Mouse (Mus musculus) skeletal muscle tissue, adult 2 months (tissue): ENCODE measurements around the gene Armh3.

Experiments used
- DNase-seq: peaks from one replicate; pipeline ENCODE4 v3.0.0-alpha.2; 2012; ENCODE audit warnings: low read depth, low spot score

The Armh3 gene

DNA sequence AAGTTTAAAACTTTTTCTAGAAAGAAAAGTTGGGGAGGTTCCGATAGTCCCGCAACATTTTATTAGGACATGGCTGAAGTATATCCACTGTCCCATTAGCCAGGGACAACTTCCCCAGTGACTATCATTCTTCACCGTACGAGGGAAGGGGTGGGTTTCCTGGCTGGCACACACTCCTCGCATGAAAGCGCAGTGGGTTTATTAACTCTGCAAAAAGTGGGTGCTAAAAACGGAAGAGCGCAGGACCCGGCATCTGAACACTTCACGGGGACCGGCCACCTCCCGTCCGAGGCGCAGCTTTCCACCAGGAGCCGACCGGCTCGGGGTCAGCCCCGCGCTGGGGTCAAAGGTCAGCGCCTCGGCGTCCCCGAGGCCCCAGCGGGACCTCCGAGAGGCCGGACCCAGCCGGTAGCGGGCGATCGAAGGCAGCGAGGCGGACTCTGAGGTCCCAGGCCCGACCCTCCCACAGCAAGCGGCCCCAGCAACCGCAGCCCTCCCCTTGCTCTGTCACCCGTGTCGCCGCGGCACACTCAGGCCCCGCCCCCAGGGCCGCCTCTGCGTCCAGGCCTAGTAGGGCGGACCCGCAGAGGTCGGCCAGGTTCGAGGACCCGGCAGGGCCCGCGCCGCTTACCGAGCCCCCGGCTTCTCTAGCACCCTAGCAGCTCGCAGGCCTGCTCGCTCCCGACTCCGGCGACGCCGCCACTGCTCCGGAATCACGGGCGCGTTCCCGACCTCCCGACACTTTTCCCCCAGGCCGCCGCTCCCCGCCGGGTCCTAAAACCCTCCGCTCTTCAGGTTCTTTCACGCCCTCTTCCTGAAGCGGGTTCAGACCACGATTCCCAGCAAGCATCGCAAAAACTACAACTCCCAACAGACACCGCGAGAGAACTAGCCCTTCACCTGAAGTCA is at the start of gene Armh3:
Gene Armh3 (minus strand): TSS at position 704 of the 909 bp plus-strand sequence.
- peak; percentile 86 for DNase-seq

DNA sequence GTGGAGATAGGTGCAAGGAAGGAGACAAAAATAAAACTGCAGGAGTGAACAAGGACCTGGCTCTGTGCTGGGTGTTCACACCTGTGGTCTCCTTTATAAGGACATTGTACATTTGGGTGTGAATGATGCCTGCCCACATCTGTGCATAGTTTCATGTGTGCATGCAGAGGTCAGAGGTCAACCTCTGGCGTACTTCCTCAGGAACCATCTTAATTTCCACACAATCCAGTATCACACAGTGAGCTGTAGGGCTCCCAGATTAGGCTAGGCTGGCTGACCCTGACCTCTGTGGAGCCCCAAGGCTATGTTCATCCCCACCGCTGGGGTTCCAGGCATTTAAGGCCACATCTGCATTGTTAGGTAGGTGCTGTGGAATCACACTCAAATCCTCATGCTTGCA is 49.1 kb upstream of the Armh3 start:
- no peak for DNase-seq

DNA sequence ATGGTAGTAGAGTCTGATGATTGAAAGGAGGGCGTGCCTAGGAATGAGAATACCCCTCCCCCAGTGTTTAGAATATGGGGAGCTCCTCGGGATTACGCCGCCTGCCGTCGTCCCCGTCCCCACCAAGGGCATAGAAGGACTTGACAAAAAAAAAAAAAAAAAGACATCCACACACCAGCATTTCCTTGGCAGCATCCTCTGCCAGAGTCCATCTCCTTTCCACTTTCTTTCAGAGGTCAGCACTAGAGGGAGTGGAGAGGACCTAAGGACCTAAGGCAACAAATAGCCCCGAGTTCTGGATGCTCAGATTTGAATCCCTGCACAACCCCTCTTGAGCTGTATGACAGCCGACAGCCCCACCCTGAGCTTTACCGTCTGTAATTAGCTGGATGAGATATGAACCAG is 48.3 kb upstream of the Armh3 start:
- DNase-seq: no peak

DNA sequence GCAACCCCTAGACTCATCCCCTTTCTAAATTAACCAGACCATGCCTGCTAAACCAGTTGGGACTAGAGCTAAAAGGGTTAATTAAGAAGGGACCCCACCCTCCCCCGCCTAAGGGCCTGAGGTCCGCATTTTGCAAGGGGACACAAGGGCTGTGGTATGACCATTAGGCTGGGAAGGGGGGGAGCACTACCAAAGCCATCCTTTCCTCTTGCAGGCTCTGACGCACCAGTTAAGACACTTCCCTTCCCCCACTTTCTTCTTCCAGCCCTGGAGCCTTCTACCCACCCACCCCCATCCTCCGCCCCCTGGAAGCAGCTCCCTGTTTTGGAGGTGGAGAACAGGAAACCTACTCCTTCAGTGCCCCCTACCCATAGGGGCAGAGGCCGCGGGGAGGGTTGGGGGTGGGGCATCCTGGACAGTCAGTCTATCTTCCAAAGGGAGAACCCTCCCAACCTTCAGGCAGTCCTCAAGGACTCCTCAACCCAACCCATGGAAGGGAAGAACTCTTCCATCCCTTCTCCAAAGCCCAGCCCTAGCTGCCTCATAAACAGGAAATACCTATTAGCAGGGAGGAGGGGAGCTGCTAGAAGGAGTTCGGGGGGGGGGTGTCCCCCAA is 47.5 kb upstream of the Armh3 start:
- DNase-seq: peak; percentile 77

DNA sequence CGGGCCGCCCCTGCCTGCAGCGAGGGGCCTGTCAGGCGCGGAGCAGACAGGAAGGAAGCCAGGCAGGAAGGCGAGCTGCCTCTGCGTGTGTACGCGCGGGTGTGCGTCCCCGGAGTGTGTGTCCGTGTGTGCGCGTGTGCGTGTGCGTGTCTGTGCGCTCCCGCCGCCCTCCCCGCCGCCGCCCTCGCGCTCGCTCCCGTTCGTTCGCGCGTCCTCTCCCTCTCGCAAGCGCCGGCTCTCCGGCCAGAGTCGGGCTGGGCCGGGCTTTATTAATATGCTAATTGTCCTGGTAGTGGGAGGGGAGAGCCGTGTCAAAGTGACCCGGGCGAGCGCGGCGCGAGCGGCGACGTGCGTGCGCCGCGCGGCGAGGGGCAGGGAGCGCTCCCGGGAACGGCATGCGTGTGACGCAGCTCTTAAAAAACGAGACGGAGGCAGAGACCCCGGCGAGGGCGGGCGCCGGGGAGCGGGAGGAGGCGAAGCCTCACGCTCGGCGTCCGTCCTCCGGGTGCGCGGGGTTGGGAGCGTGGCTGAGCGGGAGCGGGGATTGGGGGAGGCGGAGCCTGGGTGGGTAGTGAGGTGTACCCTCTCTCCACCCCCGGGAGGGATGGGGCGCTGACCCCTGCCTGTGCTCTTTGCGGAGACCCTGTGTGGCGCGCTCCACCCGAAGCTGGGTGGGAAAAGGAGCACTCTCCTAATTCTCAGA is 46.9 kb upstream of the Armh3 start, which contains the start of gene Ldb1:
Gene Ldb1 (minus strand): TSS at position 222 of the 703 bp plus-strand sequence.
- DNase-seq: peak; percentile 90

DNA sequence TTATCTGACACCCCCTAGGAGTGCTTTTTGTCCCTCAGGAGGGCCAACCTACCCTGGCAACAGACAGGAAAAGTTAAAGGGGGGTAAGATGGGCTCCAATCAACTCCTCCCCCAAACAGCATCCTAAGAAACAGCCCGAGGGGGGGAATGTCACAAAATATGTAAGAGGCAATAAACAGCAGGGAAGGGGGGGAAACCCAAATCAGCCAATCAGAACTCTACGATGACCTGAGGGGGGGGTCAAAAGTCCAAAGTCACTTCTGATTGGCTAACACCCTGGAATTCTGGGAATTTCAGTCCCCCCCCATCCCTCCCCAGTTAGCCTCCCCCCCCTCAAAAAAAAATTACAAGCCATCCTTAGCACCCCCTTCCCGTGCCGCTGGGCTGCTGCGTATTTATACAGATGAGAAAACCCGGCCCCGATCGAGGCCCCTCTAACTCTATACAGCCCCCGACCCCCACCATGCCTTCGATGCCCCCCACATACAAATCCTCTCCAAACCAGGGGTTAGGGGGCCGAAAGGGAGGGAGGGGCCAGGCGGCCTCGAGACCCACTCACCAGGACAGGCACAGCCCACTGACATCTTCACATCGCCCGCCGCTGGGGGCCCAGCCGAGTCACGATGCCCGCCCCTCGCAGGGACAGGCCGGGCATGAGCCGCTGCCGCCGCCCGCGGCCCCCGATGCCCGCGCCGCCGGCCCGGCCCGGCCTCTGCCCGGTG is 46.1 kb upstream of the Armh3 start, which contains the start of gene Pprc1:
Gene Pprc1 (plus strand): TSS at position 616 of the 722 bp plus-strand sequence.
- DNase-seq: peak; percentile 78

DNA sequence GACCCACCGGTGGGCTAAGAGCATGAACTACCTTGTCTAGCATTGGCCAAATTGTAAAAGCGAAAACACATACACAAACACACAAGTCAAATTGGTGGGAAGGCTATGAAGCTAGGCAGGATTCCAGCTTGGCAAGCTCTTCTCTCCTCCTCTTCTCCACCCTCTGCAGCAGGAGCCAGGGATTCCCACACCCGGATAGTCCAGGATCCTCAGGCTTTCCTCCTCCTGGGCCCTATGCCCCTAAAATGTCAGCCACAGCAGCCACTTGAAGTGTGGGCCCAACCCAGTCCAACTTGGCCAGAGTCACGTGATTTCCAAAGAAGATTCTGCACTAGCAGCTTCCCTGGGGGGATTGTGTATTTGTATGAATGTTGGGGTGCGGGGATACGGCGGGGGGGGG is 45.1 kb upstream of the Armh3 start:
- DNase-seq: peak; percentile 43

DNA sequence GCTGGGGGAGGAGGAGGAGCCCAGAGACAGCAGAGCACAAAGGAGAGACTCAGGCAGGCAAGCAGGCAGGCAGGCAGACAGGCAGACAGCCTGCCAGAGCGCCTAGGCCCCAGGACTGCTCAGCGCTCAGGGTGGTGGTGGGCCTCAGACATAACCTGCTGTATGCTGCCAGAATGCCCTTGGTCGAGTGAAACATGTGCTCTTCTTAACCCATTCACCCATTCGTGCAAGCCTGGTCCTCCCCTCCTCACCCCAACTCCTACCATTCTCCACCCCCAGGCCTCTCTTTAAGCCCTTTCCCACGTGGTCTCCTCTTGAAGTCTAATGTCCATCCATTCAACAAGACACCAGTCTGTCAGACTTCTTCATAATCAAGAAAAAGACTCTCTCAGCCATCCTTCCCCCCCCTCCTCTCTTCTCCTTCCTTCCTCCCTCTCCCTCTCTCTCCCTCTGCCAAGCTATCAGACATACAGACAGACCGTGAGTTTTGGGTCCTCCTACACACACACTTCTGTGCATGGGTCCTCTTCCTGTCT is 44.3 kb upstream of the Armh3 start:
- DNase-seq: no peak

DNA sequence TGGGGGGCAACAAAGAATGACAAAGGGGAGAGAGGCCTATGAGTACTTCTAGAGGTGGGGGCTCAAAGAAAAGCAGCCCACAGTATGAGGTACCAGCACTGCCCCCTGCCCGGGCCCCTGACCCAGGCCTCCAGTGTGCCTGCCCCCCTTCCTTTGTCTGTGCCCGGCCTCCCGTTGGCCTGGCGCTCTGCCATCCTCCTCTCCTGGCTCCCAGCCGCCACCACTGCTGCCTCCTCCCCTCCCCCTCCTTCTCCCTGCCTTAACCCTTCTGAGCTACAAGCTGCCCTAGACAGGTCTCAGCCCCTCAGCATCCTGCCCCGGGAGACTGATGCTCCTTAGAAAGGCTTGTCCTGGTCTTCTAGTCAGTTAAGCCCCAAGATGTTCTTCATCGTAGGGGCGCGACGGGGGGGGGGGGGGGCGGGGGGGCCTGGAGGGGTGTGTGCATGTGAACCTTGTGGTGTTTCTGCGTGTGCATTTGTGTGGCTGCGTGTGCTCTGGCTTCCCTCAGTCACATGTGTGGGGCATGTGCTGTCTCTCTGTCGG is 43.7 kb upstream of the Armh3 start:
- peak; percentile 56 for DNase-seq

DNA sequence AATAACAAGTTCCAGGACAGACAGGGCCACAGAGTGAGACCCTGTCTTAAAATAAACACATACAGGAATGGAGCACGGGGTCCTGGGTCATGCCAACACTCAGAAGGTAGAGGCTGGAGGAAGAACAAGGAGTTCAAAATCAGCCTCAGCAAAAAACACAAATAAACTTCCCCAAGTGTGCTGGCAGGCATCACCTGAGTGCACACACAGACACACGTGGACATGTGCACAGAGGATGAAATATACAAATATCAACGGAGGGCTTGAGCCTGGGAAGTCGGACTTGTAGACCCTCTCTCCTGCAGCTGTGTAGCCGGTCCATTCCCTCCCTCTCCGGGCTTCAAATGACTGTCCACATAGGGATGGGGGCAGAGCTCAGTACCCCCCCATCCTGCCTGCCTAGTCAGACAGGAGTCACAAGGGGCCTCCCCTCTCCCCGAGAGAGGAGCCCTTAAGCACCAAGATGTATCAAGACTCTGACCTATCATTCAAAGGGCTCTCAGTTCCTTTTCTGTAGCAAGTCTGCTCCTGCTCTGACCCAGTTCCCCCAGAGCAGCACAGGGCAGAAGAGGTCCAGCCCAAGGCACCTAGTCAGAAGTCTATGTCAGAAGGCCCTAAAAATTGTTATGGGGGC is 43.1 kb upstream of the Armh3 start:
- no peak for DNase-seq

DNA sequence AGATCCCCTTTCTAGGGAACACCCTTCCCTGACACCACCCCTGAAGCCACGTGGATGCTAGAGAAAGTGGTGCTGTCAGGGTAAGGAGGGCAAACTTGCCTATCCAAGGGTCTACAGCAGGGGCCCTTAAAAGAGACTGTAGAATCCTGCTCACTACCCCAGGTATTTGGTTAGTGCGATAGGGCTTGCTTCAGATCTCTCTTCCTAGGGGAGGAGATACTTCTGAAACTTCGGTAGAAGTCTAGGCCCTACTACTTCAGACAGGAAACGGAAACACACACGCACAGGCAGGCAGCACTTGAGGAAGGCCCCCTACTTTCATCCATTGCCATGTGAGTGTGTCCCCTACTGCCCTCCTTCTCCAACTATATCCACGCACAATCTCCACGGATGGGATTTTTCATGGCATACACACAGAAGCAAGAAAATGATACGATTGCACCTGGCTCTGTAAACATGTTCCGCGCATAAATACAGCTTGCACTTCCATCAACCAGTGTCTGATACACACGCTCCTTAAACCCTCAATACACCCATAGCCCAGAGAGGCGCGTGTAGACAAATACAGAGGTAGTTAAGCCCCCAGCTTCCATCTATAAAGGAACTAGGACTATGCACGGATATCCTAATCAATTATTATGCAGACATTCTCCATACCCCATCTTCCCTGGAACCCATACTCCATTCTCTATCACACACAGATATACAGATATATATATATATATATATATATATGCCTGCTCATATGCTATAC is 42.0 kb upstream of the Armh3 start:
- no peak for DNase-seq

DNA sequence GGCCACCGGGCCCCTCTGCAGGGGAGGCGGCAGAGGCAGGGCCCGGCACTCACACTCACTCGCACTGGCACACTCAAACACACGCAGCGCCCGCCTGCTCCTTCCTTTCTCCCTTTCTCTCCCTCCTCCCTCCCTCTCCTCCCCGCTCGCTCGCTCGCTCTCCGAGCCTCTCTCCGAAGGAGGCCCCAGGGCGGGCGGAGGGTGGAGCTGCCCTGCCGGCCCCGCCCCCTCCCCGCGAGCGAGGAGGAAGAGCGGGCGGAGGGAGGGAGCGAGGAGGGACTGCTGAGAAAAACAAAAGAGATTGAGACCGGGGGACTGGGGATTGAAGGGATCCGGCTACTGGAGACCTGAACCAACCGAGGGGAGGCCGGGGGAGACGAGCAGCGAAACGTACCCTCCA is 41.2 kb upstream of the Armh3 start:
- peak; percentile 65 for DNase-seq

DNA sequence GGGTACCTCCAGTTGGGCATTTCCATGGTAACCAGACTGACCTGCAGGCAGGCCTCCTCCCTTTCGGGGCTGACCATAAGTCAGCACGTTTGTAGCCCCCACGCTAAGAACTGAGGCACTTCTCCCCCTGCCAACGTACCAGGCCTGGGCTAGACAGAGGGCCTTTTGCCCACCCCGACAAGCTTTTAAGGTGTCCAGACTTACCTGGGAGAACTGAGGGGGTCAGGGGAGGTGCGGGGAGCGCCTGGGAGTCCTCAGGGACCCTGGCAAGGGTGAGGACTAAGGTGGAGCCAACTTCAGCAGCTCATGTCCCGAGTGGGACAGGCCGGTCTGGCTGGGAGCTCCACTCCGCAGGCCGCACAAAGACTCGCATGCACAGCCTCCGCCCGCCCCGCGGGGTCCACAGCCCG is 40.6 kb upstream of the Armh3 start:
- DNase-seq: no peak

DNA sequence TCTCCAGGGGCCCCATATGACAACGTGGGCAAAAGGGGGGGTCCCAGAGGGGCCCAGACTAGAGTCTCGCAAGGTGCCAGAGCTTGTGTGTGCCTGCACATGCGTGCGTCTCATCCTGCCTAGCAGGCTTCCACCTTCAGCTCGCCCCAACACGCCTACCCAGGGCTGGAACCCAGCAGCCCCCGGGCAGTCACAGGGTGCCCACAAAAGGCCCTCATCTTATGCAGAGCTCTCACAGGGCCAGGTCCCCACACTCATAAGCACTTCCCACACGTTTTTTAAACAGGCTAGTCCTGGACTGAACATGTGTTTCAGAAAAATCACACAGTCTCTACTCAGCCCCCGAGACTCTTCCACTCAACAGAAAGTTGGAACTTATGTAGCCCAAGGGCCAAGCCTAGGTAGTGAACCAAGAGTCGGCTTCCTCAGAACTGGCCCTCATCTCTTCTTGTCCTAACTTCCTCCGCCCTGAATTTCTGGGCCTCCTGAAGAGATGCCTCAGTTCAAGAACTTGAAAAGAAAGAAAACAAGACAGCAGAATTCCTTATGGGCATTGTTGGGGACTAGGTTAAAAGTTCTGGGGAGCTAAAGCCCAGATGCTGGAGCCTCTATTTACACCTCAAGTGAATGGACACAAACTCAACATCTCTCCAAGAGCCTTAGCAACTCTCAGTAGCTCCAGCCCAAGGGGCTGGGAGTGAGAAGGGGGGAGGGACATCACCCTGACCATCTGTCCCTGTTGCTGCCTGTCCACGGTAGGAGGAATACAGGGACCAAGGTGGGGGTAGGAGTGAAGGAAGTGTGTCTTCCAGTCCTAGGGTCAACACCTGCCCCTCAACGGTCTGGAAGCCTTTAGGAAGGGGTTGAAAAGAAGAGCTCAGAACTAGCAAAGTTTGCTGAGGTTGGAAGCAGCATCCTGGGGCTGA is 39.9 kb upstream of the Armh3 start:
- no peak for DNase-seq

DNA sequence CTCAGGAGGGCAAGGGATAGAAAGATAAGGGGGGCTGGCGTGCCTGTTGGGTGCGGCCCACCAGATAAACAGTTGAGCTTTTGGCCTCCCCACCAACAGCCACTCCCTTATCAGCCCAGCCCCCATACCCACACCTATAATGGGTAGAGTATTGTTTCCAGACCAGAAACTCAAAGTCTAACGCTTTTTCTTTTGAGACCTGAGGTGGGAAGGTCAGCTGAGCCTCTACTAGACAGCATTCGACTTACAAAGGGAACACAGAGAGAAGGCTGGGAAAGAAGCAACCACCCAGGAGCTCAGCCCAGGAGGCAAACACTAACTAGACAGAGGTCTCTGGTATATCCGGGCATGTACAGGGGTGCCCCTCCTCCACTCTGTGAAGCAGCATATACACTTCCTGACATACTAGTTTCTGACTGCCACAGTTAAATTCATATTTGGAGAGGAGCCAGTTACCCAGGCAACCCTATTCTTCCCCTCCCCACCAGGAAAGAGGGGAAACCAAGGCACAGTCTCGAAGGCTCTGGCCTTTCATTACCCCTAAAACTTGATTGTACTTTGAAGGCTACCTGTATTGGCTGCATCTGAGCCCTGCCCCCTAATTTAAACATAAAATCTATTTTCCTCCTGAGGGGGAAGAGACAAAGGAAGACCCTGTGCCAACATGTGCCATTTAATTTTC is 39.1 kb upstream of the Armh3 start:
- no peak for DNase-seq

DNA sequence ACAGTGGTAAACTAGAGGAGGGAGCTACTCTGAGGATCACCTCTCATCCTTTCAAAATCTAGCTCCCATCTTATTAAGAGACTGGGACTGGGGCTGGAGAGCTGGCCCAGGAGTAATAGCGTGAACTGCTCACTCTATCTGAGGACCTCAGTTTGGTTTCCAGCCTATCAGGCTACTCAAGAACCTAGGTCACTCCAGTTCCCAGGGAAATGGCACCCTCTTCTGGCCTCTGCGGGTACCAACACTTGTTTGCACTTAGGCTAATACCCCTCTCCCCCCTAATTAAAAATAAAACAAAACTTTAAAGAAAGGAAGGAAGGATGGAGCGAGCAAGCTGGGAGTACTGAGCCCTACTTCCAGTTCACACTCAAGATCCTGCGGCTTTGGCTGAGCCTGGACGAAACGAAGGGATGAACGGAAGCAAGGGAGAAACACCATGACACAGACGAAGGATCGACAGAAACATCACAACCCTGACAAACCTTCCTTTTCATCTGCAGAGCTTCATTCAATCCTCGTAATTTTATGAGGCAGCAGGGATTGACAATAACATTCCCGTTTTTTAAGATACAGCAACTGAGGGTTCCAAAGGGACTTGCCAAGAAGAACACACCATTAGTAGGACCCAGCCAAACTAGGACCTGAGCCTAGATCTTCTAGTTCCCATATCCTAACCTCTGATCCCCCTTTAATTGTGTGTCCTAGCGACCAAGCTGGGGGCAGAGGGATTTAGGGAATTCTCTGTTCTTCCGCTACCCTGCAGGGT is 38.4 kb upstream of the Armh3 start:
- DNase-seq: no peak

DNA sequence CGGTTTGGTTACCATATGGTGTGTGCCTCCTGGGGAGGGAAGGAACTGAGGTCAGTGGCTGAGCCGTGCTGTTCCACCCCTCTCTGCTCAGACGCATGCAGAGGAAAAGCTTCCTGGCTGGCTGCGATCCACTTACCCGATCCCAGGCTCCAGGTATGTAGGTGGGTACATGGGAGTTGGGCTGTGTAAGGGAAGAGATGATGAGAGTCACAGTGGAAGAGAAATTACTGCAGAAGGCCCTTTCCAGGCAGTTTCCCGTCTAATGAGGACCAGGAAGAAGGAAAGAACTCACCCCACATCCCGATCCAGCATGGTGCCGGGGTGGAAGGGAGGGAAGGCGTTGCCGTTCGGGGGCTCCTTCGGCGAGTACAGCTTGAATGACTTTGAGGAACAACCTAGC is 37.7 kb upstream of the Armh3 start:
- no peak for DNase-seq
